ENCODE assay signal across 8 mouse cellular contexts in the genomic region with DNA sequence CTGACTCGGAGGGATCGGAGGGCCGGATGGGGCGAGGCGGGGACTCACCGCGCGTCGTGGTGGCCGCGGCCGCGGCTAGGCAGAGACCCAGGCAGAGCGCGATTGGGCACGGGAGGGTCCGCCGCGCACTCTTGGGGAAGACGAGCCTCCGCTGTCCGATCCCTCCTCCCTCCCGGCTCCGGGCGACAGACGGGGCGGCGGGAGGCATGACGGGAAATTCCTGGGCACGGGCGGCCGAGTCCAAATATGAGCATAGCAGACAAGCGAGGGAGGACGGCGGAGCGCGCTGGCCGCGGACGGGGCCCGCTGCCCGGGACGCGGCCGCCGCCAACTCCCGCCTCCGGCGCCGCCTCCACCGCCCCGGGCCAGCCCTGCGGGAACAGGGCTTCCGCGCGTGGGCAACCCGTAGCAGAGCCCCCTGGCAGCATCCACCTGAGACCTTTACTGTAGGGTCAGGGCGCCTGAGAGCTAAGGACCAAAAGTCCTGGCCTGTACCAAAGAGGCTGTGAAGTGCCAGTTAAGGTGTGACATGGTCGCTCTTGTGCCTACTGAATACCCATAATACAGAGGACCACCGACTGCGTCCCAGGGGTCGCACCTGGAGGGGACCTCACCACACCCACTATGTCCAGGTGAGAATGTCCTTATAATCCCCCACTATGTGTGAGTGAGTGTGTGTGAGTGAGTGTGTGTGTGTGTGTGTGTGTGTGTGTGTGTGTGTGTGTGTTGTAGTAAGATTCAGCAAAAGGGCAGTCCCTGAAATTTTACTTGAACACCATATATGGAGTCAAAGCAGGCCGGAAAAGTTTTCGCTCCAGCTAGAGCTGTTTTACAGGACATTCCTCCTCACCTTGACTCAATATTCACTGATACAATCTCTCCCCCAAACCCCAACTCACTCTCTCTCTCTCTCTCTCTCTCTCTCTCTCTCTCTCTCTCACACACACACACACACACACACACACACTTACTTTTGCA. TPM values are rescaled to one million over a fixed set of nuclear protein-coding genes. Genes with fewer than 3 reads are reported as not detected.
DNase-seq lines count a peak whose midpoint lies in the region; ATAC-seq lines count a peak whose summit lies in the region.

A gene (minus strand): TSS at position 317 of the 978 bp plus-strand sequence.

- H3K4me2 ChIP-seq in intestine, embryonic 14.5 days (ENCODE audit: low read length) = peak within 1 kb of the TSS; percentile 79

- no peaks in the 10 kb centered on the region for H3K27me3 ChIP-seq in intestine, embryonic 14.5 days (replicated peaks; ENCODE audit: control insufficient read depth, insufficient read depth, low read length)

- no peaks in the 10 kb centered on the region for H3K36me3 ChIP-seq in intestine, embryonic 14.5 days (ENCODE audit: control insufficient read depth, insufficient read depth, low read length)

- H3K4me1 ChIP-seq in intestine, embryonic 14.5 days (replicated peaks; ENCODE audit: control insufficient read depth, insufficient read depth, low read length) = peaks cover 15% of the 10 kb centered on the region; the same call in 1 of the 2 replicates

- peak; percentile 41 for DNase-seq in layer of hippocampus, adult 11-12 months (ENCODE audit: low spot score)
- DNase-seq in layer of hippocampus, adult 9-10 months (ENCODE audit: low spot score) = no peak
- DNase-seq in embryo, embryonic 11 days = peak; percentile 90
- peak; percentile 69 to 86 for DNase-seq in gastrocnemius, postnatal 4 days (ENCODE audit: low spot score in 2 of 2)
- peak; percentile 88 for DNase-seq in intestine, embryonic 14.5 days (ENCODE audit: low spot score)
- DNase-seq in left cerebral cortex, postnatal 4 days = peak; percentile 74
- DNase-seq in mesoderm, embryonic 11.5 days (ENCODE audit: low read depth, low spot score) = peak; percentile 87
- DNase-seq in skeletal muscle tissue, adult 2 months (ENCODE audit: low read depth, low spot score) = peak; percentile 86

- 2% methylated on average over 63 of the region's 64 CpGs for WGBS in intestine, embryonic 14.5 days

- intact Hi-C loops in left cerebral cortex, postnatal 4 days (cut with DNase I) = no loop called here

- no peaks in the 10 kb centered on the region for H3K9me3 ChIP-seq in intestine, embryonic 14.5 days (ENCODE audit: control insufficient read depth, low read length)

- peak within 1 kb of the TSS; percentile 92 for H3K27ac ChIP-seq in intestine, embryonic 14.5 days (ENCODE audit: low read depth)

- H3K4me3 ChIP-seq in intestine, embryonic 14.5 days (ENCODE audit: low read depth, low read length) = peak within 1 kb of the TSS; percentile 66

- peak within 1 kb of the TSS; percentile 83 for H3K9ac ChIP-seq in intestine, embryonic 14.5 days (ENCODE audit: low read length)

- ATAC-seq in intestine, embryonic 14.5 days (replicated peaks; ENCODE audit: low FRiP score, low TSS enrichment, low read depth) = peak; percentile 84

RNA-seq across cellular contexts. Expression of the gene that starts here (rescaled TPM):
- 10 to 100 TPM; 65.6 to 74.8 TPM for total RNA-seq in gastrocnemius, postnatal 4 days (2021)
- 17.6 and 18.2 TPM in 2 replicates for polyA plus RNA-seq in intestine, embryonic 14.5 days (2014; fragmentation: Nextera tagmentation; extraction: Ambion mirVana)
- 1 to 10 TPM; 3.3 to 3.4 TPM for total RNA-seq in left cerebral cortex, postnatal 4 days (2021)

Comparison
In these comparisons a context has a peak if more than half of its experiments do, and no peak if none do; other contexts are left out.
1. RNA of the gene that starts here (total RNA-seq): 65.6 to 74.8 TPM in gastrocnemius, postnatal 4 days; 3.3 to 3.4 TPM in left cerebral cortex, postnatal 4 days; every median in the first group is over 10 times any median in the second.